ENCODE assay signal across 9 mouse cellular contexts in the genomic region with DNA sequence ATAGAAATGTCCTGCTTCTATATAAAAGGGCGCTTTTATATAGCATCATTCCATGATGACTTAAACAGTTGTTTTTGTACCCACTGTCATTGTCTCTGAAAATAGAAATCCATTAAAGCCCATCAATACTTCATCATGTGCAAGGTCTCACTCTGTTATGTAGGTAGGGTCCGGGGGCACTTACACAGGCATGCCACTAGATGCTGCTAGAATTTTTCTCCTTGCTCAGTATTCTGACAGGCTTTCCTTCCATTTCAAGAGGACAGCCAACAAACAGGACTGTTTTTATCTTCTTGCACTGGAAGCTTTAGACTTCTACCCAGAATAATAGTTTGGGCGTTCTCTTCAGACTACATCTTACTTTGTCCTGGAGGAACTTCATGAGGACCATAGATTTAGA.
DNase-seq lines count a peak whose midpoint lies in the region; ATAC-seq and TF ChIP-seq lines count a peak whose summit lies in the region.
"Had no signal": no experiment of that assay in that cellular context is flagged by ENCODE, and none has a peak within 500 bp of the region (broad histone marks: within the 10 kb centered on the region; RNA-seq: fewer than 3 reads in every experiment).

No protein-coding gene starts in this region.

- peak; percentile 67 for TF ChIP-seq CTCF in stomach, postnatal 0 days (IDR thresholded peaks at IDR 0.05; ENCODE audit: low read depth)

- H3K4me2 ChIP-seq in neural tube, embryonic 11.5 days (ENCODE audit: low read depth), result no peak overlapping the region
- no peak overlapping the region for H3K4me2 ChIP-seq in stomach, postnatal 0 days (replicated peaks; ENCODE audit: low read depth)
- no peak overlapping the region for H3K4me2 ChIP-seq in intestine, embryonic 16.5 days (ENCODE audit: low read depth, low read length)
- H3K4me2 ChIP-seq: embryonic facial prominence, embryonic 12.5 days had no signal

- H3K27ac ChIP-seq in neural tube, embryonic 11.5 days (ENCODE audit: low read depth, low read length), result no peak overlapping the region
- H3K27ac ChIP-seq in stomach, postnatal 0 days (replicated peaks), result no peak overlapping the region
- no peak overlapping the region for H3K27ac ChIP-seq in heart, embryonic 10.5 days
- H3K27ac ChIP-seq in intestine, embryonic 16.5 days (ENCODE audit: low read length), result no peak overlapping the region
- H3K27ac ChIP-seq: embryonic facial prominence, embryonic 12.5 days had no signal

- no peaks in the 10 kb centered on the region for H3K36me3 ChIP-seq in neural tube, embryonic 11.5 days (ENCODE audit: control insufficient read depth, insufficient read depth, low read length)
- no peaks in the 10 kb centered on the region for H3K36me3 ChIP-seq in stomach, postnatal 0 days (ENCODE audit: control insufficient read depth, insufficient read depth, low read length)
- H3K36me3 ChIP-seq in heart, embryonic 10.5 days, result no peaks in the 10 kb centered on the region
- no peaks in the 10 kb centered on the region for H3K36me3 ChIP-seq in intestine, embryonic 16.5 days (ENCODE audit: control insufficient read depth, insufficient read depth, low read length)
- H3K36me3 ChIP-seq: embryonic facial prominence, embryonic 12.5 days had no signal

- no peak overlapping the region for H3K9ac ChIP-seq in neural tube, embryonic 11.5 days (ENCODE audit: low read length)
- H3K9ac ChIP-seq in stomach, postnatal 0 days (ENCODE audit: low read length), result no peak overlapping the region
- no peak overlapping the region for H3K9ac ChIP-seq in intestine, embryonic 16.5 days (ENCODE audit: low read depth, low read length)
- H3K9ac ChIP-seq: embryonic facial prominence, embryonic 12.5 days had no signal

- peak; percentile 21 to 37 for DNase-seq in cerebellum, postnatal 14 days
- no peak for DNase-seq in cerebellum, adult 11 months
- DNase-seq in neural tube, embryonic 11.5 days (ENCODE audit: low spot score), result peak; percentile 14
- DNase-seq in neural tube, embryonic 10.5 days (ENCODE audit: extremely low spot score, low spot score), result no peak
- peak; percentile 3 for DNase-seq in layer of hippocampus, adult 9-10 months (ENCODE audit: low spot score)
- no peak for DNase-seq in stomach, postnatal 0 days (ENCODE audit: low spot score)
- DNase-seq in heart, embryonic 10.5 days (ENCODE audit: low spot score), result no peak

- H3K4me1 ChIP-seq in neural tube, embryonic 11.5 days (ENCODE audit: control insufficient read depth, insufficient read depth, low read length), result no peaks in the 10 kb centered on the region
- H3K4me1 ChIP-seq in stomach, postnatal 0 days (replicated peaks; ENCODE audit: control insufficient read depth, insufficient read depth), result no peaks in the 10 kb centered on the region
- no peaks in the 10 kb centered on the region for H3K4me1 ChIP-seq in heart, embryonic 10.5 days
- H3K4me1 ChIP-seq in intestine, embryonic 16.5 days (ENCODE audit: control insufficient read depth, insufficient read depth, low read length), result no peaks in the 10 kb centered on the region
- H3K4me1 ChIP-seq: embryonic facial prominence, embryonic 12.5 days had no signal

- H3K9me3 ChIP-seq in neural tube, embryonic 11.5 days (ENCODE audit: control insufficient read depth, low read length), result no peaks in the 10 kb centered on the region
- H3K9me3 ChIP-seq in stomach, postnatal 0 days (ENCODE audit: control insufficient read depth, low read length), result no peaks in the 10 kb centered on the region
- H3K9me3 ChIP-seq in heart, embryonic 10.5 days, result no peaks in the 10 kb centered on the region
- no peaks in the 10 kb centered on the region for H3K9me3 ChIP-seq in intestine, embryonic 16.5 days (ENCODE audit: control insufficient read depth, low read length)
- H3K9me3 ChIP-seq: embryonic facial prominence, embryonic 12.5 days had no signal

- no peaks in the 10 kb centered on the region for H3K27me3 ChIP-seq in neural tube, embryonic 11.5 days (ENCODE audit: control insufficient read depth, insufficient read depth, low read length)
- H3K27me3 ChIP-seq in stomach, postnatal 0 days (ENCODE audit: control insufficient read depth, insufficient read depth, low read length), result no peaks in the 10 kb centered on the region
- no peaks in the 10 kb centered on the region for H3K27me3 ChIP-seq in heart, embryonic 10.5 days (ENCODE audit: insufficient read depth, poor library complexity, severe bottlenecking)
- no peaks in the 10 kb centered on the region for H3K27me3 ChIP-seq in intestine, embryonic 16.5 days (replicated peaks; ENCODE audit: control insufficient read depth, insufficient read depth, low read length)
- H3K27me3 ChIP-seq: embryonic facial prominence, embryonic 12.5 days had no signal

- no peak for ATAC-seq in neural tube, embryonic 11.5 days (ENCODE audit: insufficient read depth, low FRiP score, low TSS enrichment)
- no peak for ATAC-seq in stomach, postnatal 0 days (ENCODE audit: low FRiP score, low TSS enrichment)
- no peak for ATAC-seq in intestine, embryonic 16.5 days

- 70% methylated on average over 3 of the region's 3 CpGs for WGBS in neural tube, embryonic 11.5 days
- WGBS in stomach, postnatal 0 days, result 54% methylated on average over 3 of the region's 3 CpGs
- 63% methylated on average over 3 of the region's 3 CpGs for WGBS in heart, embryonic 10.5 days
- 56% methylated on average over 3 of the region's 3 CpGs for WGBS in intestine, embryonic 16.5 days

- no peak for TF ChIP-seq EP300 in stomach, postnatal 0 days (optimal IDR thresholded peaks at IDR 0.05)

- H3K4me3 ChIP-seq in neural tube, embryonic 11.5 days (ENCODE audit: low read depth, low read length), result no peak overlapping the region
- no peak overlapping the region for H3K4me3 ChIP-seq in stomach, postnatal 0 days (ENCODE audit: low read depth, low read length)
- H3K4me3 ChIP-seq in heart, embryonic 10.5 days, result no peak overlapping the region
- H3K4me3 ChIP-seq in intestine, embryonic 16.5 days (ENCODE audit: low read length), result no peak overlapping the region
- H3K4me3 ChIP-seq: embryonic facial prominence, embryonic 12.5 days had no signal

Comparison
In these comparisons a context has a peak if more than half of its experiments do, and no peak if none do; other contexts are left out.
1. DNase-seq: peak in cerebellum, postnatal 14 days (2 of 2), neural tube, embryonic 11.5 days (single experiment) and layer of hippocampus, adult 9-10 months (single experiment); none in cerebellum, adult 11 months (single experiment), neural tube, embryonic 10.5 days (single experiment), stomach, postnatal 0 days (single experiment) and heart, embryonic 10.5 days (single experiment).